Mouse (Mus musculus): Measurements from ENCODE around the gene Grk5.

- TF ChIP-seq CTCF (IDR thresholded peaks at IDR 0.05; ENCODE audit: low read depth, low read length) (no peak), POLR2A (IDR thresholded peaks at IDR 0.05; ENCODE audit: insufficient read depth, low read length) (no peak)
These were observed 20.8 kb downstream of the Grk5 start for GRCm38 (mm10) chr19:60910304-60910703.
